Mouse (Mus musculus): ENCODE measurements around the gene Fut8. TPM values are rescaled to one million over a fixed set of nuclear protein-coding genes. Genes with fewer than 3 reads are reported as not detected.

The Fut8 gene
- total and polyA plus RNA-seq, 3 experiments, result 60.6 to 124 (median 86.0) TPM

DNA sequence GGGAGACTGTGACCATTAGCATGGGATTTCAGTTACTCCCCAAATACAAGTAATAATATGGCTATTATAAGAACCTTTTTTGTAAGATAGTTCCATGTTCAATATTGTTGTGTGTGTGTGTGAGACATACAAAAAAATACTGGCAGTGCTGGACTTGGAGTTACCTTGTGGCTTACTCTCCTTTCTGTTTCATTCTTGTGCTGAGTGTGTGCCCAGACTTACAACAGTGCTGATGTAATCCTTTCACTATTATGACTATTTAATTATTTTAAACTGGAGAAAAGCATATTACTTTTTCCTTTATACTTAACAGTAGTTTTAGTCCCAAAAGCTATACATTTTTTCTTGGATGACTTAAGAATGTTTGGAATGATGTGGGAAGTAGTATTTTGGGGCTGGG is 75.6 kb downstream of the Fut8 start:
- no peak overlapping the region for H3K27ac ChIP-seq (ENCODE audit: insufficient read depth, low read depth)
- H3K4me3 ChIP-seq (replicated peaks in 1 of 3; ENCODE audit: low read depth in 2 of 3, low read length in 2 of 3, poor library complexity in 1 of 3), result no peak overlapping the region
- dilution Hi-C loops (cut with MboI; ENCODE audit: extremely low pct_ligation_motif_present, extremely low pct_unique_long_range_greater_than_20kb, low sequenced_read_pairs), result no loop called here
- peaks cover 5% of the 10 kb centered on the region for H3K9me3 ChIP-seq (replicated peaks; ENCODE audit: low read length)
- H3K36me3 ChIP-seq (replicated peaks in 1 of 2; ENCODE audit: control insufficient read depth in 1 of 2, insufficient read depth in 1 of 2, low read length in 1 of 2), result peaks cover 0 to 9% of the 10 kb centered on the region in 2 experiments
- H3K4me1 ChIP-seq (ENCODE audit: control insufficient read depth in 1 of 2, insufficient read depth in 2 of 2), result peaks cover 8 to 56% of the 10 kb centered on the region in 2 experiments
- no peaks in the 10 kb centered on the region for H3K27me3 ChIP-seq (replicated peaks)
- H3K9ac ChIP-seq (ENCODE audit: insufficient read depth, low read depth), result no peak overlapping the region
- H3K4me2 ChIP-seq (ENCODE audit: insufficient read depth, low read depth, poor library complexity, severe bottlenecking), result no peak overlapping the region
- no peak for DNase-seq (ENCODE audit: extremely low read depth)
- in situ Hi-C loops (cut with MboI; ENCODE audit: low pct_ligation_motif_present, low pct_unique_long_range_greater_than_20kb, low sequenced_read_pairs), result no loop called here
- peaks cover 32% of the 10 kb centered on the region for H3K79me2 ChIP-seq (replicated peaks; ENCODE audit: control insufficient read depth, extremely low read depth, insufficient read depth, poor library complexity, severe bottlenecking)
- TF ChIP-seq ZC3H11A (IDR thresholded peaks at IDR 0.05; ENCODE audit: low read depth, low read length) (no peak), HCFC1 (IDR thresholded peaks at IDR 0.05; ENCODE audit: low read depth, low read length) (no peak), BHLHE40 (IDR thresholded peaks at IDR 0.05; ENCODE audit: low read depth, low read length) (peak; percentile 48; the same call in 1 of the 2 replicates), USF1 (IDR thresholded peaks at IDR 0.05; ENCODE audit: low read depth, low read length) (no peak), MEF2A (IDR thresholded peaks at IDR 0.05; ENCODE audit: borderline replicate concordance, low read depth, low read length) (no peak), POLR2AphosphoS2 (IDR thresholded peaks at IDR 0.05; ENCODE audit: low read depth, low read length) (no peak), USF2 (conservative IDR thresholded peaks at IDR 0.05; ENCODE audit: low read depth, low read length) (no peak), MYC (IDR thresholded peaks at IDR 0.05; ENCODE audit: low read depth, low read length) (0 out of 2 replicates have a peak, but pooled peaks have one; percentile 42), MAFK (IDR thresholded peaks at IDR 0.05; ENCODE audit: insufficient replicate concordance, low read length) (peak; percentile 27; the same call in 1 of the 2 replicates), PAX5 (IDR thresholded peaks at IDR 0.05; ENCODE audit: low read length) (no peak), NELFE (IDR thresholded peaks at IDR 0.05; ENCODE audit: low read depth, low read length) (no peak), ETS1 (conservative IDR thresholded peaks at IDR 0.05; ENCODE audit: low read depth, low read length) (peak; percentile 46; the same call in 1 of the 2 replicates), ZMIZ1 (IDR thresholded peaks at IDR 0.05; ENCODE audit: low read depth, low read length) (no peak), CHD1 (IDR thresholded peaks at IDR 0.05; ENCODE audit: low read depth, low read length) (no peak), SIN3A (IDR thresholded peaks at IDR 0.05; ENCODE audit: low read length) (no peak; the same call in 1 of the 2 replicates), RCOR1 (conservative IDR thresholded peaks at IDR 0.05; ENCODE audit: low read depth, low read length) (no peak), EP300 (IDR thresholded peaks at IDR 0.05; ENCODE audit: low read length) (peak; percentile 36), JUND (conservative IDR thresholded peaks at IDR 0.05; ENCODE audit: low read depth, low read length) (no peak), SMC3 (IDR thresholded peaks at IDR 0.05; ENCODE audit: low read depth, low read length) (no peak), MAX (IDR thresholded peaks at IDR 0.05; ENCODE audit: low read length) (no peak), E2F4 (IDR thresholded peaks at IDR 0.05; ENCODE audit: insufficient replicate concordance, low read depth, low read length) (no peak), IRF4 (IDR thresholded peaks at IDR 0.05; ENCODE audit: low read depth, low read length) (peak; percentile 68; the same call in 1 of the 2 replicates), TCF12 (IDR thresholded peaks at IDR 0.05; ENCODE audit: low read depth, low read length) (no peak), CHD2 (IDR thresholded peaks at IDR 0.05; ENCODE audit: low read length) (no peak), GABPA (IDR thresholded peaks at IDR 0.05; ENCODE audit: insufficient replicate concordance, low read depth, low read length) (no peak), RAD21 (IDR thresholded peaks at IDR 0.05; ENCODE audit: low read depth, low read length) (no peak), CTCF (conservative IDR thresholded peaks at IDR 0.05 in 1 of 2, IDR thresholded peaks at IDR 0.05 in 1 of 2; ENCODE audit: low read depth in 2 of 2, low read length in 2 of 2) (no peak), ELF1 (IDR thresholded peaks at IDR 0.05; ENCODE audit: low read depth, low read length) (no peak), ZNF384 (IDR thresholded peaks at IDR 0.05; ENCODE audit: low read depth, low read length) (peak; percentile 54; the same call in 1 of the 2 replicates), JUN (IDR thresholded peaks at IDR 0.05; ENCODE audit: insufficient read depth, low read depth, low read length) (peak; percentile 47; the same call in 1 of the 2 replicates), MXI1 (IDR thresholded peaks at IDR 0.05; ENCODE audit: low read depth, low read length) (no peak), KAT2A (IDR thresholded peaks at IDR 0.05; ENCODE audit: insufficient replicate concordance, low read length) (no peak), MAZ (IDR thresholded peaks at IDR 0.05; ENCODE audit: low read depth, low read length) (no peak), NRF1 (IDR thresholded peaks at IDR 0.05; ENCODE audit: low read depth, low read length) (no peak), TBP (conservative IDR thresholded peaks at IDR 0.05; ENCODE audit: low read depth, low read length) (no peak), POLR2A (IDR thresholded peaks at IDR 0.05; ENCODE audit: low read depth, low read length) (no peak), UBTF (IDR thresholded peaks at IDR 0.05; ENCODE audit: low read depth, low read length) (no peak), ZKSCAN1 (IDR thresholded peaks at IDR 0.05; ENCODE audit: borderline replicate concordance, low read depth, low read length) (no peak)

Measured in CH12.LX (cell line).